In genomic region chr16:38088126-38088628, GRCm38 (mm10) we compare ENCODE assay signal across 7 mouse cellular contexts. TPM values are rescaled to one million over a fixed set of nuclear protein-coding genes. Genes with fewer than 3 reads are reported as not detected.
DNase-seq lines count a peak whose midpoint lies in the region; ATAC-seq and TF ChIP-seq lines count a peak whose summit lies in the region.

No protein-coding gene starts in this region.

- DNase-seq in liver, adult 2 months (ENCODE audit: extremely low read depth, low read depth, low spot score) = peak; percentile 64
- no peak for DNase-seq in liver
- peak; percentile 91 for DNase-seq in forebrain, embryonic 11.5 days (ENCODE audit: low spot score)
- no peak for DNase-seq in adrenal gland, adult (ENCODE audit: inconsistent age in 2 of 2, low spot score in 1 of 2)
- DNase-seq in thymus, postnatal 25 days = no peak

- peak overlapping the region; percentile 87 for H3K9ac ChIP-seq in liver, adult 2 months (ENCODE audit: low read depth, low read length)
- H3K9ac ChIP-seq in forebrain, embryonic 11.5 days (ENCODE audit: low read length) = peak overlapping the region; percentile 89
- H3K9ac ChIP-seq in liver, embryonic 15.5 days = peak overlapping the region; percentile 76

- no peak for TF ChIP-seq POLR2A in liver, adult 2 months (IDR thresholded peaks at IDR 0.05; ENCODE audit: extremely low read depth, insufficient read depth, low read length)

- H3K79me2 ChIP-seq in liver, adult 2 months (ENCODE audit: control insufficient read depth, insufficient read depth, low read length) = peaks cover 6% of the 10 kb centered on the region; the same call in 1 of the 2 replicates

- no peaks in the 10 kb centered on the region for H3K27me3 ChIP-seq in liver, adult 2 months (ENCODE audit: control insufficient read depth, insufficient read depth, low read length)
- no peaks in the 10 kb centered on the region for H3K27me3 ChIP-seq in forebrain, embryonic 11.5 days (ENCODE audit: control insufficient read depth, insufficient read depth, low read length)
- H3K27me3 ChIP-seq in liver, embryonic 15.5 days = no peaks in the 10 kb centered on the region

- H3K27ac ChIP-seq in liver, adult 2 months (replicated peaks; ENCODE audit: insufficient read depth, low read depth, low read length) = peak overlapping the region; percentile 95
- peak overlapping the region; percentile 100 for H3K27ac ChIP-seq in forebrain, embryonic 11.5 days (ENCODE audit: low read depth, low read length)
- H3K27ac ChIP-seq in liver, embryonic 15.5 days (replicated peaks) = peak overlapping the region; percentile 99

- peak; percentile 22 for ATAC-seq in activated CD4-positive, CD25-positive, alpha-beta regulatory T cell, adult 4 months
- peak; percentile 29 for ATAC-seq in forebrain, embryonic 11.5 days (replicated peaks; ENCODE audit: low FRiP score)
- ATAC-seq in liver, embryonic 15.5 days (ENCODE audit: insufficient read depth) = peak; percentile 42

- WGBS in liver, adult 2 months = under 1% methylated on average over 40 of the region's 40 CpGs
- under 1% methylated on average over 39 of the region's 40 CpGs for WGBS in forebrain, embryonic 11.5 days
- under 1% methylated on average over 40 of the region's 40 CpGs for WGBS in liver, embryonic 15.5 days (ENCODE audit: insufficient replicate concordance)

- no peaks in the 10 kb centered on the region for H3K9me3 ChIP-seq in forebrain, embryonic 11.5 days (ENCODE audit: control insufficient read depth, low read length)
- no peaks in the 10 kb centered on the region for H3K9me3 ChIP-seq in liver, embryonic 15.5 days (replicated peaks)

- no peak for TF ChIP-seq CTCF in liver, adult 2 months (IDR thresholded peaks at IDR 0.05; ENCODE audit: low read depth, low read length)

- peak overlapping the region; percentile 80 for H3K4me2 ChIP-seq in forebrain, embryonic 11.5 days (ENCODE audit: low read depth, low read length, severe bottlenecking)
- peak overlapping the region; percentile 93 for H3K4me2 ChIP-seq in liver, embryonic 15.5 days

- H3K36me3 ChIP-seq in liver, adult 2 months (ENCODE audit: control insufficient read depth, insufficient read depth, low read length) = no peaks in the 10 kb centered on the region
- H3K36me3 ChIP-seq in forebrain, embryonic 11.5 days (ENCODE audit: control insufficient read depth, insufficient read depth, low read length) = no peaks in the 10 kb centered on the region
- H3K36me3 ChIP-seq in liver, embryonic 15.5 days (replicated peaks) = no peaks in the 10 kb centered on the region

- H3K4me3 ChIP-seq in liver, adult 2 months (ENCODE audit: insufficient read depth, low read depth, low read length) = peak overlapping the region; percentile 80
- H3K4me3 ChIP-seq in forebrain, embryonic 11.5 days (ENCODE audit: low read depth, low read length) = peak overlapping the region; percentile 45
- H3K4me3 ChIP-seq in liver, embryonic 15.5 days (replicated peaks) = peak overlapping the region; percentile 85

- peaks cover 4% of the 10 kb centered on the region; the same call in 1 of the 2 replicates for H3K4me1 ChIP-seq in liver, adult 2 months (ENCODE audit: control insufficient read depth, insufficient read depth, low read length)
- H3K4me1 ChIP-seq in forebrain, embryonic 11.5 days (replicated peaks; ENCODE audit: control insufficient read depth, insufficient read depth, low read length) = 0 out of 2 replicates have a peak, but pooled peaks cover 1% of the 10 kb centered on the region
- peaks cover 28% of the 10 kb centered on the region for H3K4me1 ChIP-seq in liver, embryonic 15.5 days (replicated peaks)

RNA-seq across cellular contexts. Expression of gene Gsk3b, which starts 0.6 kb away (rescaled TPM):
- 11.8 and 13.4 TPM in 2 replicates for total RNA-seq in liver, adult 2 months (2014; rRNA removed)
- polyA plus RNA-seq in liver, adult 2 months (2012; rRNA removed) = 4.8 and 5.8 TPM in 2 replicates
- polyA plus RNA-seq in activated CD4-positive, CD25-positive, alpha-beta regulatory T cell, adult 4 months (2017; shearing (Covaris generic)) = 10 to 100 TPM; 45.3 to 51.2 TPM
- polyA plus RNA-seq in forebrain, embryonic 11.5 days (2014; fragmentation: Nextera tagmentation; extraction: Ambion mirVana) = 106 and 110 TPM in 2 replicates
- polyA plus RNA-seq in liver, embryonic 15.5 days (2015; fragmentation: Nextera tagmentation; extraction: Ambion mirVana) = 10.7 and 11.3 TPM in 2 replicates

Comparison
In these comparisons a context has a peak if more than half of its experiments do, and no peak if none do; other contexts are left out.
1. DNase-seq: peak in liver, adult 2 months (single experiment) and forebrain, embryonic 11.5 days (single experiment); none in liver (single experiment), adrenal gland, adult (0 of 2) and thymus, postnatal 25 days (single experiment).
2. Peak in every context shown above with its lines, with median percentiles within 50 percentile points of each other: H3K27ac ChIP-seq, H3K4me3 ChIP-seq, H3K9ac ChIP-seq and ATAC-seq.